Mouse (Mus musculus) lung, embryonic 14.5 days (tissue): ENCODE results near the gene Hnf1a. TPM values are rescaled to one million over a fixed set of nuclear protein-coding genes. Genes with fewer than 3 reads are reported as not detected.

Source experiments
- ATAC-seq: fragments of 200-750 bp; cut with Nextera tagmentation; 2 replicates; pipeline ENCODE4 v1.8.0; 2017; ENCODE audit warnings: mild to moderate bottlenecking, moderate TSS enrichment, moderate library complexity; ENCODE audit not compliant: insufficient read depth
- DNase-seq: peaks from one replicate; pipeline ENCODE4 v3.0.0-alpha.2; 2015
- H3K27ac ChIP-seq: fragments of 300-500 bp; sonication (generic); 2 replicates; pipeline ENCODE4 v1.5.1; 2014; ENCODE audit warnings: low read depth, mild to moderate bottlenecking, moderate library complexity
- H3K27me3 ChIP-seq: fragments of 300-500 bp; sonication (generic); 2 replicates; pipeline ENCODE4 v1.6.1; 2014; ENCODE audit warnings: low read length, control low read depth; ENCODE audit not compliant: insufficient read depth
- H3K36me3 ChIP-seq: fragments of 300-500 bp; sonication (generic); 2 replicates; pipeline ENCODE4 v1.6.1; 2014; ENCODE audit warnings: control low read depth; ENCODE audit not compliant: insufficient read depth
- H3K4me1 ChIP-seq: fragments of 300-500 bp; sonication (generic); 2 replicates; pipeline ENCODE4 v1.6.1; 2014; ENCODE audit warnings: antibody characterized with exemption, control low read depth; ENCODE audit not compliant: insufficient read depth
- H3K4me2 ChIP-seq: fragments of 300-500 bp; sonication (generic); 2 replicates; pipeline ENCODE4 v1.6.1; 2014; ENCODE audit warnings: mild to moderate bottlenecking
- H3K4me3 ChIP-seq: fragments of 300-500 bp; sonication (generic); 2 replicates; pipeline ENCODE4 v1.5.1; 2014; ENCODE audit warnings: low read depth, low read length
- H3K9ac ChIP-seq: fragments of 300-500 bp; sonication (generic); 2 replicates; pipeline ENCODE4 v1.6.1; 2014
- H3K9me3 ChIP-seq: fragments of 300-500 bp; sonication (generic); 2 replicates; pipeline ENCODE4 v1.6.1; 2016; ENCODE audit warnings: low read depth, low read length, control low read depth
- CTCF ChIP-seq: IDR thresholded peaks from 2 replicates; pipeline ENCODE4 v1.5.1; 2016; ENCODE audit warnings: antibody characterized with exemption, low read depth
- WGBS: fragments of 180-500 bp; shearing (Covaris S2); extraction: QIAGEN DNeasy Blood & Tissue Kit; methylation state at CpG from one replicate; pipeline ENCODE4 v1.1.7; 2014; 5-methylcytosine and 5-hydroxymethylcytosine counted together
- polyA plus RNA-seq: library from polyadenylated mRNA; unstranded; fragments of >200 nt; fragmentation: Nextera tagmentation; extraction: Ambion mirVana; gene quantifications from 2 replicates; pipeline ENCODE4 v1.2.1, GENCODE M21; 2014

The Hnf1a gene
- polyA plus RNA-seq, 1 experiment from 2014 or later = not detected

- DNase-seq (no peak), ATAC-seq (no peak)
- Histone ChIP-seq H3K4me1 (no peaks in the 10 kb centered on the region), H3K27me3 (no peaks in the 10 kb centered on the region), H3K36me3 (no peaks in the 10 kb centered on the region), H3K9me3 (no peaks in the 10 kb centered on the region), H3K4me3 (no peak overlapping the region), H3K9ac (no peak overlapping the region), H3K4me2 (no peak overlapping the region), H3K27ac (no peak overlapping the region)
- no peak for TF ChIP-seq CTCF
- 37% methylated on average over 6 of the region's 6 CpGs for WGBS
Measured at GRCm38 (mm10) chr5:115002781-115003180, 31.9 kb upstream of the Hnf1a start.

GRCm38 (mm10) chr5:115001464-115001863 is 30.6 kb upstream of the Hnf1a start:
- Histone ChIP-seq H3K27me3 (no peaks in the 10 kb centered on the region), H3K36me3 (no peaks in the 10 kb centered on the region), H3K4me2 (no peak overlapping the region), H3K9me3 (no peaks in the 10 kb centered on the region), H3K9ac (no peak overlapping the region), H3K27ac (no peak overlapping the region), H3K4me1 (no peaks in the 10 kb centered on the region), H3K4me3 (no peak overlapping the region)
- no peak for TF ChIP-seq CTCF
- 76% methylated on average over 8 of the region's 8 CpGs for WGBS
- DNase-seq (no peak), ATAC-seq (no peak)

- Histone ChIP-seq H3K27me3 (no peaks in the 10 kb centered on the region), H3K4me3 (no peak overlapping the region), H3K4me2 (no peak overlapping the region), H3K36me3 (no peaks in the 10 kb centered on the region), H3K9ac (no peak overlapping the region), H3K9me3 (no peaks in the 10 kb centered on the region), H3K4me1 (no peaks in the 10 kb centered on the region), H3K27ac (no peak overlapping the region)
- no peak for DNase-seq
- TF ChIP-seq CTCF = no peak
- 55% methylated on average over 2 of the region's 2 CpGs for WGBS
- ATAC-seq = no peak
Measured at GRCm38 (mm10) chr5:115000503-115000902, 29.6 kb upstream of the Hnf1a start.

GRCm38 (mm10) chr5:114997327-114997726 is 26.4 kb upstream of the Hnf1a start:
- no peaks in the 10 kb centered on the region for H3K4me1 ChIP-seq
- DNase-seq = no peak
- no peak overlapping the region for H3K4me3 ChIP-seq
- 54% methylated on average over 6 of the region's 6 CpGs for WGBS
- no peaks in the 10 kb centered on the region for H3K9me3 ChIP-seq
- H3K27me3 ChIP-seq = no peaks in the 10 kb centered on the region
- no peak overlapping the region for H3K27ac ChIP-seq
- no peak overlapping the region for H3K9ac ChIP-seq
- H3K4me2 ChIP-seq = no peak overlapping the region
- ATAC-seq = no peak
- H3K36me3 ChIP-seq = no peaks in the 10 kb centered on the region
- no peak for TF ChIP-seq CTCF

GRCm38 (mm10) chr5:114996447-114996846 is 25.6 kb upstream of the Hnf1a start:
- Histone ChIP-seq H3K36me3 (no peaks in the 10 kb centered on the region), H3K27me3 (no peaks in the 10 kb centered on the region), H3K4me2 (no peak overlapping the region), H3K4me1 (no peaks in the 10 kb centered on the region), H3K9me3 (no peaks in the 10 kb centered on the region), H3K27ac (no peak overlapping the region), H3K9ac (no peak overlapping the region), H3K4me3 (no peak overlapping the region)
- DNase-seq (no peak), ATAC-seq (no peak)
- 76% methylated on average over 16 of the region's 16 CpGs for WGBS
- no peak for TF ChIP-seq CTCF

- H3K4me1 ChIP-seq = no peaks in the 10 kb centered on the region
- H3K4me3 ChIP-seq = no peak overlapping the region
- no peaks in the 10 kb centered on the region for H3K36me3 ChIP-seq
- no peak overlapping the region for H3K27ac ChIP-seq
- H3K9me3 ChIP-seq = no peaks in the 10 kb centered on the region
- H3K27me3 ChIP-seq = no peaks in the 10 kb centered on the region
- H3K4me2 ChIP-seq = no peak overlapping the region
- DNase-seq (no peak), ATAC-seq (no peak)
- H3K9ac ChIP-seq = no peak overlapping the region
- TF ChIP-seq CTCF = no peak
Measured at GRCm38 (mm10) chr5:114985074-114985473, 14.2 kb upstream of the Hnf1a start.

- TF ChIP-seq CTCF = no peak
- H3K4me2 ChIP-seq = no peak overlapping the region
- no peaks in the 10 kb centered on the region for H3K9me3 ChIP-seq
- 0 out of 2 replicates have a peak, but pooled peaks cover 2% of the 10 kb centered on the region for H3K4me1 ChIP-seq
- H3K27me3 ChIP-seq = no peaks in the 10 kb centered on the region
- DNase-seq = no peak
- 45% methylated on average over 15 of the region's 15 CpGs for WGBS
- H3K27ac ChIP-seq = no peak overlapping the region
- no peaks in the 10 kb centered on the region for H3K36me3 ChIP-seq
- no peak overlapping the region for H3K4me3 ChIP-seq
- no peak overlapping the region for H3K9ac ChIP-seq
- no peak for ATAC-seq
Measured at GRCm38 (mm10) chr5:114982001-114982400, 11.1 kb upstream of the Hnf1a start.

- DNase-seq (peak; percentile 39), ATAC-seq (peak; percentile 36; the same call in 1 of the 2 replicates)
- Histone ChIP-seq H3K4me1 (0 out of 2 replicates have a peak, but pooled peaks cover 2% of the 10 kb centered on the region), H3K36me3 (no peaks in the 10 kb centered on the region), H3K27ac (no peak overlapping the region), H3K9me3 (no peaks in the 10 kb centered on the region), H3K4me3 (peak overlapping the region; percentile 40), H3K27me3 (no peaks in the 10 kb centered on the region), H3K4me2 (peak overlapping the region; percentile 76), H3K9ac (peak overlapping the region; percentile 41; the same call in 1 of the 2 replicates)
- no peak for TF ChIP-seq CTCF
- 22% methylated on average over 16 of the region's 16 CpGs for WGBS
Measured at GRCm38 (mm10) chr5:114980122-114980748, 9.3 kb upstream of the Hnf1a start.
